Mouse (Mus musculus) thymus, adult 18-20 months (tissue): ENCODE measurements at regions not wholly inside any gene's neighbourhood (a gene's known extent, or its start where the extent isn't known, plus 50 kb on each side); places are given as distances from the start of the nearest gene placed in this dataset.

ENCODE experiments used
- DNase-seq, 2 experiments: peaks; one replicate each; pipeline ENCODE4 v3.0.0; 2022; ENCODE audit warnings: mixed read lengths in 2 of 2

GRCm38 (mm10) chr13:112043524-112044246 is 234.9 kb upstream of the Map3k1 start:
- DNase-seq, result no peak

- no peak for DNase-seq
Observed at GRCm38 (mm10) chr13:112044372-112044771, 235.6 kb upstream of the Map3k1 start.

GRCm38 (mm10) chr13:112046247-112047211 is 237.7 kb upstream of the Map3k1 start:
- DNase-seq, result no peak

GRCm38 (mm10) chr13:112047408-112047807 is 238.6 kb upstream of the Map3k1 start:
- DNase-seq, result no peak

GRCm38 (mm10) chr13:112047874-112048273 is 239.1 kb upstream of the Map3k1 start:
- no peak for DNase-seq

- DNase-seq, result no peak
Observed at GRCm38 (mm10) chr13:112048327-112048726, 239.5 kb upstream of the Map3k1 start.

GRCm38 (mm10) chr13:112050892-112051291 is 237.4 kb upstream of the Ankrd55 start:
- no peak for DNase-seq

- no peak for DNase-seq
Observed at GRCm38 (mm10) chr13:112052011-112052410, 236.2 kb upstream of the Ankrd55 start.

- no peak for DNase-seq
Observed at GRCm38 (mm10) chr13:112052456-112052855, 235.8 kb upstream of the Ankrd55 start.

GRCm38 (mm10) chr13:112054879-112055371 is 233.3 kb upstream of the Ankrd55 start:
- no peak for DNase-seq

- no peak for DNase-seq
Observed at GRCm38 (mm10) chr13:112058218-112058617, 230.0 kb upstream of the Ankrd55 start.

GRCm38 (mm10) chr13:112058771-112059170 is 229.5 kb upstream of the Ankrd55 start:
- no peak for DNase-seq

GRCm38 (mm10) chr13:112062024-112062423 is 226.2 kb upstream of the Ankrd55 start:
- no peak for DNase-seq

- DNase-seq, result peak; percentile 12 to 43
Observed at GRCm38 (mm10) chr13:112063409-112064111, 224.7 kb upstream of the Ankrd55 start.

GRCm38 (mm10) chr13:112064681-112065080 is 223.6 kb upstream of the Ankrd55 start:
- no peak for DNase-seq

- no peak for DNase-seq
Observed at GRCm38 (mm10) chr13:112067066-112067847, 221.0 kb upstream of the Ankrd55 start.

- DNase-seq, result no peak
Observed at GRCm38 (mm10) chr13:112070757-112071156, 217.5 kb upstream of the Ankrd55 start.

GRCm38 (mm10) chr13:112071209-112071955 is 216.9 kb upstream of the Ankrd55 start:
- DNase-seq, result no peak

- no peak for DNase-seq
Observed at GRCm38 (mm10) chr13:112071956-112072314, 216.3 kb upstream of the Ankrd55 start.

- no peak for DNase-seq
Observed at GRCm38 (mm10) chr13:112073519-112074406, 214.5 kb upstream of the Ankrd55 start.
